Mouse (Mus musculus) kidney, postnatal 25 days (tissue): ENCODE measurements around the gene Emid1.

Source experiments
- DNase-seq, 2 experiments: peaks; one replicate each; pipeline ENCODE4 v3.0.0; 2021; ENCODE audit warnings: mixed read lengths in 2 of 2

Gene Emid1

GRCm38 (mm10) chr11:5151680-5152337, at the start of gene Emid1:
Emid1 (minus strand) TSS chr11:5152257.
- peak in 1 of 2 experiments; percentile 54 for DNase-seq

- no peak for DNase-seq
Measured at GRCm38 (mm10) chr11:5199879-5200278, 47.8 kb upstream of the Emid1 start.

GRCm38 (mm10) chr11:5197068-5197467, 45.0 kb upstream of the Emid1 start:
- no peak for DNase-seq

GRCm38 (mm10) chr11:5196583-5196982, 44.5 kb upstream of the Emid1 start:
- DNase-seq: no peak

- DNase-seq: no peak
Measured at GRCm38 (mm10) chr11:5193576-5193881, 41.5 kb upstream of the Emid1 start.

GRCm38 (mm10) chr11:5192840-5193575, 41.0 kb upstream of the Emid1 start:
- DNase-seq: no peak

GRCm38 (mm10) chr11:5192084-5192516, 40.0 kb upstream of the Emid1 start:
- no peak for DNase-seq

GRCm38 (mm10) chr11:5189239-5189933, 37.3 kb upstream of the Emid1 start:
- DNase-seq: no peak

- no peak for DNase-seq
Measured at GRCm38 (mm10) chr11:5188170-5188569, 36.1 kb upstream of the Emid1 start.

- no peak for DNase-seq
Measured at GRCm38 (mm10) chr11:5184832-5185231, 32.8 kb upstream of the Emid1 start.

- no peak for DNase-seq
Measured at GRCm38 (mm10) chr11:5184250-5184649, 32.2 kb upstream of the Emid1 start.

GRCm38 (mm10) chr11:5182870-5183269, 30.8 kb upstream of the Emid1 start:
- no peak for DNase-seq

GRCm38 (mm10) chr11:5181850-5182404, 29.9 kb upstream of the Emid1 start:
- peak; percentile 83 to 89 for DNase-seq

GRCm38 (mm10) chr11:5179391-5179790, 27.3 kb upstream of the Emid1 start:
- DNase-seq: no peak

GRCm38 (mm10) chr11:5177171-5177570, 25.1 kb upstream of the Emid1 start:
- DNase-seq: peak; percentile 43 to 75

- DNase-seq: no peak
Measured at GRCm38 (mm10) chr11:5176685-5177084, 24.6 kb upstream of the Emid1 start.

GRCm38 (mm10) chr11:5175866-5176265, 23.8 kb upstream of the Emid1 start:
- no peak for DNase-seq

- DNase-seq: no peak
Measured at GRCm38 (mm10) chr11:5175141-5175540, 23.1 kb upstream of the Emid1 start.

GRCm38 (mm10) chr11:5172861-5173260, 20.8 kb upstream of the Emid1 start:
- no peak for DNase-seq

- DNase-seq: no peak
Measured at GRCm38 (mm10) chr11:5167311-5167710, 15.3 kb upstream of the Emid1 start.

GRCm38 (mm10) chr11:5165471-5165916, 13.4 kb upstream of the Emid1 start:
- no peak for DNase-seq

- DNase-seq: no peak
Measured at GRCm38 (mm10) chr11:5164310-5164709, 12.3 kb upstream of the Emid1 start.

GRCm38 (mm10) chr11:5163421-5163820, 11.4 kb upstream of the Emid1 start:
- no peak for DNase-seq
